Mouse (Mus musculus) midbrain, embryonic 15.5 days (tissue): ENCODE data around the gene Tcf3. TPM values are rescaled to one million over a fixed set of nuclear protein-coding genes. Genes with fewer than 3 reads are reported as not detected.

ENCODE experiments used
- ATAC-seq: fragments of 200-750 bp; cut with Nextera tagmentation; replicated peaks from 2 replicates; pipeline ENCODE4 v1.8.0; 2017; ENCODE audit warnings: moderate TSS enrichment
- H3K27ac ChIP-seq: fragments of 300-500 bp; sonication (generic); 2 replicates; pipeline ENCODE4 v1.5.1; 2015; ENCODE audit warnings: mild to moderate bottlenecking, inconsistent platforms
- H3K27me3 ChIP-seq: fragments of 300-500 bp; sonication (generic); replicated peaks from 2 replicates; pipeline ENCODE4 v1.6.1; 2015; ENCODE audit warnings: inconsistent platforms
- H3K36me3 ChIP-seq: fragments of 300-500 bp; sonication (generic); replicated peaks from 2 replicates; pipeline ENCODE4 v1.6.1; 2015; ENCODE audit warnings: inconsistent platforms
- H3K4me1 ChIP-seq: fragments of 300-500 bp; sonication (generic); 2 replicates; pipeline ENCODE4 v1.6.1; 2015; ENCODE audit warnings: inconsistent platforms
- H3K4me2 ChIP-seq: fragments of 300-500 bp; sonication (generic); 2 replicates; pipeline ENCODE4 v1.6.1; 2015; ENCODE audit warnings: inconsistent platforms, mild to moderate bottlenecking, moderate library complexity
- H3K4me3 ChIP-seq: fragments of 300-500 bp; sonication (generic); 2 replicates; pipeline ENCODE4 v1.5.1; 2015; ENCODE audit warnings: mild to moderate bottlenecking, inconsistent platforms
- H3K9ac ChIP-seq: fragments of 300-500 bp; sonication (generic); 2 replicates; pipeline ENCODE4 v1.6.1; 2015; ENCODE audit warnings: mild to moderate bottlenecking, inconsistent platforms
- H3K9me3 ChIP-seq: fragments of 300-500 bp; sonication (generic); 2 replicates; pipeline ENCODE4 v1.6.1; 2016; ENCODE audit warnings: inconsistent platforms
- WGBS: fragments of 180-500 bp; shearing (Covaris S2); methylation state at CpG from one replicate; pipeline ENCODE4 v1.1.7; 2015; ENCODE audit warnings: mixed read lengths; 5-methylcytosine and 5-hydroxymethylcytosine counted together
- polyA plus RNA-seq: library from polyadenylated mRNA; unstranded; fragments of >200 nt; fragmentation: Nextera tagmentation; extraction: Ambion mirVana; gene quantifications from 2 replicates; pipeline ENCODE4 v1.2.1, GENCODE M21; 2015

Tcf3 gene
- polyA plus RNA-seq, 1 experiment from 2014 or later, result 44.9 TPM

DNA sequence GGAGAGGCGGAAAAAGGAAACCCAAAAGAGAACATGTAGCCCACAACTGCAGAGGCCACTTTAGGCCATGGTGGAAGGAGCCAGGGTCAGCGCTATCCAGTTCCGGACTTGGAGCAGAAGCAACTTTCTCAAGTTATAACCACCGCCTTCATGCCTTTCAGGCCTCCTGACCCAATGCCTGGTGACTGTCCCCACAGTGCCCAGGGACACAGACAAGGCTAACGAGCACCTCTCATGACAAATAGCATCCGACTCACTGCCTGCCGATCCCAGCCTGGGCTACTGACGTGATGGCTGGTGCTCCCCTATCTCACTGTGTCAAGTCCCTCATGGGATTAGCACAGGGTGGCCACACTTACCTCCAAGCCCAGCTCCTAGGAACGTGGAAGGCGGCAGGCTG is 12.7 kb downstream of the Tcf3 start:
- WGBS, result 93% methylated on average over 10 of the region's 10 CpGs
- no peaks in the 10 kb centered on the region for H3K9me3 ChIP-seq

DNA sequence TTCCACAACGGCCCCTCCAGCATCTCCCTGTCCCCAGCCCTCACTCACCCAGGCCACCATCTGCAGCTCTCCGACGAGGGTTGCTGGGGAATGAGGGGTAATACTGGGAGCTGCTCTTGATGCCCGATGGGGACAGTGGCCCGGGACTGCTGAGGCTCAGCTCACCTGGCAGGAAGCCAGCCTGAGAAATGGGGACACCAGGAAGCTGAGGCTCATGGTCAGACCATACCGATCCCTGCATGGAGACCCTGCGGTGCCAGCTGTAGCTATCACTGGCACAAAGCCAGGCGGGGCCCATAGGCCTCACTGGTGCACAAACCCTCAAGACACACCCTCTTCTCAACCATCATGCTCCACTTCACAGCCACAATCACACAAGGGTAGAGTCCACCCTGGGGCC is 14.0 kb downstream of the Tcf3 start:
- H3K4me1 ChIP-seq, result peaks cover 35% of the 10 kb centered on the region
- no peak overlapping the region for H3K4me2 ChIP-seq
- H3K36me3 ChIP-seq, result peaks cover 66% of the 10 kb centered on the region

More for the DNA sequence above, 12.7 kb downstream of the Tcf3 start:
- peaks cover 64% of the 10 kb centered on the region for H3K36me3 ChIP-seq
- peaks cover 35% of the 10 kb centered on the region for H3K4me1 ChIP-seq
- no peak overlapping the region for H3K9ac ChIP-seq
- ATAC-seq, result no peak
- no peak overlapping the region for H3K4me3 ChIP-seq
- no peak overlapping the region for H3K27ac ChIP-seq
- H3K27me3 ChIP-seq, result no peaks in the 10 kb centered on the region
- H3K4me2 ChIP-seq, result no peak overlapping the region

DNA sequence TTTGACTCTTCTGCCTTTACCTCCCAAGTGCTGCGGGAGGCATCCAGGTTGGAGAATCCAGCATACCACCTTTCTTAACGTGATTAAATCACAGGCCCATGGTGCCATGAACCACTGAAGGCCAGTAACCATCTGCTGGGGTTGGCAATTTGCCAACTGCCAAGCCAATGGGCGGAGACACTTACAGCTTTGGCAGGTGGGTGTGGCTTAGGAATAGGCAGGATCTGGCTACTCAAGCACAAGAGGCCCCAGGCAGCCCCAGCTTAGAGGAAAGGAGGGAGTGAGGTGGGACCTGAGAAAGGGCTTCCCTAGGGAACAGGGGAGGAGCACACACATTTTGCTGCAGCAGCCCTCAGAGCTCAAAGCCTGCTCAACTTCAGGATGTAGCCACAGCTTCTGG is 15.1 kb downstream of the Tcf3 start:
- H3K4me3 ChIP-seq, result no peak overlapping the region
- 40% methylated on average over 3 of the region's 3 CpGs for WGBS
- no peaks in the 10 kb centered on the region for H3K9me3 ChIP-seq
- no peak for ATAC-seq
- no peak overlapping the region for H3K9ac ChIP-seq
- H3K27ac ChIP-seq, result peak overlapping the region; percentile 46; the same call in 1 of the 2 replicates
- peaks cover 75% of the 10 kb centered on the region for H3K36me3 ChIP-seq
- H3K4me2 ChIP-seq, result no peak overlapping the region
- H3K27me3 ChIP-seq, result no peaks in the 10 kb centered on the region
- H3K4me1 ChIP-seq, result peaks cover 31% of the 10 kb centered on the region

More for the DNA sequence above, 14.0 kb downstream of the Tcf3 start:
- Histone ChIP-seq H3K9ac (no peak overlapping the region), H3K27me3 (no peaks in the 10 kb centered on the region), H3K9me3 (no peaks in the 10 kb centered on the region), H3K27ac (peak overlapping the region; percentile 46), H3K4me3 (no peak overlapping the region)
- 64% methylated on average over 8 of the region's 8 CpGs for WGBS
- ATAC-seq, result no peak

DNA sequence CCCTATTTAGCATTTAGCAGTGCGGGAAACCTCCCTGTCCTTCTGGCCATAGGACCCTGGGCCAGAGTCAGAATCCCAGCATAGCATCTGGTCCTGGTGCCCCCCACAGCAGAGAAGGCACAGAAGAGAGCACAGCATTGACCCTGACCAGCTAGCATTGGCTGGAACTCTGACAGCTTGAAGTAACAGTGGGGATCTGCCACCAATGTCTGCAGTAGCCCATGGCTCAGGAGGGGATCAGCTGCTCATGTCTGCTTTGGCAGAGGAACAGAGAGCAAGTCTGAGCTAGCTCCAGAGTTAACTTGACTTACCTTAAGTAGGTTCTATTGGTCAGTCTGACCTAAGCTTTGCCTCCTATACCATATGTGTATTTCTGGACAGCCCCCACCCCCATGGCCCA is 15.6 kb downstream of the Tcf3 start:
- WGBS, result 91% methylated on average over 1 of the region's 1 CpGs

DNA sequence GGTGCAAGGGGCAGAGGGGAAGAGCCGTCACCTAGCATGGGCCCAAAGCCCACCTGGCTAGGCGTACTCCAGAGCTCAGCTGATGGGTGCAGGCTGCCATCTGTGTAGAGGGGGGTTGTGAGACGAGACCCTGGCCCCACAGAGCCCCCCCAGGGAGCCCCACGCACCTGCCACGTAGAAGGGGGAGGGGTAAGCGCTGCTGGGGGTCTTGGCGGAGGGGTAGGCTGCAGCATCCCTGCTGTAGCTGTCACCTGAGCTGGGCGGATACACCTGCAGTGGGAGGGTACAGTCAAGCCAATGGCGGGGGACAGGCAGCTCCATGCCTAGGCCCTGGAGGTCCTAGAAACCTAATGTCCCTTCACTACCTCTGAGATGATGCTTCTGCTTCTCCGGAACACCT is 16.1 kb downstream of the Tcf3 start:
- Histone ChIP-seq H3K4me3 (no peak overlapping the region), H3K27me3 (no peaks in the 10 kb centered on the region), H3K9ac (no peak overlapping the region), H3K27ac (0 out of 2 replicates have a peak overlapping the region, but pooled peaks have one; percentile 25), H3K4me2 (no peak overlapping the region), H3K4me1 (peaks cover 27% of the 10 kb centered on the region), H3K36me3 (peaks cover 84% of the 10 kb centered on the region), H3K9me3 (no peaks in the 10 kb centered on the region)
- 92% methylated on average over 10 of the region's 10 CpGs for WGBS
- no peak for ATAC-seq

More for the DNA sequence above, 15.6 kb downstream of the Tcf3 start:
- Histone ChIP-seq H3K4me3 (no peak overlapping the region), H3K9me3 (no peaks in the 10 kb centered on the region), H3K27me3 (no peaks in the 10 kb centered on the region), H3K36me3 (peaks cover 80% of the 10 kb centered on the region), H3K27ac (0 out of 2 replicates have a peak overlapping the region, but pooled peaks have one; percentile 25), H3K4me1 (peaks cover 28% of the 10 kb centered on the region), H3K9ac (no peak overlapping the region), H3K4me2 (no peak overlapping the region)
- no peak for ATAC-seq

DNA sequence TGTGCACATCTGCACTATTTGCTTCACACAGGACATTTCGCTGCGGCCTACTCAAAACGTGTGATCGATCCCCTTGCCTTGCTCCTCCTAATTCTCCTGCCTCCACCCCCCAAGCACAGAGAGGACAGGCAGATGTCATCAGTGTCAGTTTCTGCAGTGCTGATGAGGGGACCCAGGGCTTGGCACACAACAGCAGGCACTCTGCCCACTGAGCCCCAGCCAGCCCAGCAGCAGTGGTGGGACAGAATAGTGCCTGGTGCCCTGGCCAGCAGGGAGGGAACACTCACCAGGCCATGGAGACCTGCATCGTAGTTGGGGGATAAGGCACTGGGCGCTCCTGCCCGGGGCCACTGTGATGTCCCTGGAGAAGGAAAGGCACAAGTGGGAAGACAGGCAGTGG is 17.9 kb downstream of the Tcf3 start:
- Histone ChIP-seq H3K36me3 (peaks cover 93% of the 10 kb centered on the region), H3K4me2 (no peak overlapping the region), H3K9me3 (no peaks in the 10 kb centered on the region), H3K4me3 (no peak overlapping the region), H3K4me1 (peaks cover 18% of the 10 kb centered on the region), H3K27me3 (no peaks in the 10 kb centered on the region), H3K27ac (no peak overlapping the region), H3K9ac (no peak overlapping the region)
- WGBS, result 92% methylated on average over 7 of the region's 7 CpGs
- no peak for ATAC-seq

DNA sequence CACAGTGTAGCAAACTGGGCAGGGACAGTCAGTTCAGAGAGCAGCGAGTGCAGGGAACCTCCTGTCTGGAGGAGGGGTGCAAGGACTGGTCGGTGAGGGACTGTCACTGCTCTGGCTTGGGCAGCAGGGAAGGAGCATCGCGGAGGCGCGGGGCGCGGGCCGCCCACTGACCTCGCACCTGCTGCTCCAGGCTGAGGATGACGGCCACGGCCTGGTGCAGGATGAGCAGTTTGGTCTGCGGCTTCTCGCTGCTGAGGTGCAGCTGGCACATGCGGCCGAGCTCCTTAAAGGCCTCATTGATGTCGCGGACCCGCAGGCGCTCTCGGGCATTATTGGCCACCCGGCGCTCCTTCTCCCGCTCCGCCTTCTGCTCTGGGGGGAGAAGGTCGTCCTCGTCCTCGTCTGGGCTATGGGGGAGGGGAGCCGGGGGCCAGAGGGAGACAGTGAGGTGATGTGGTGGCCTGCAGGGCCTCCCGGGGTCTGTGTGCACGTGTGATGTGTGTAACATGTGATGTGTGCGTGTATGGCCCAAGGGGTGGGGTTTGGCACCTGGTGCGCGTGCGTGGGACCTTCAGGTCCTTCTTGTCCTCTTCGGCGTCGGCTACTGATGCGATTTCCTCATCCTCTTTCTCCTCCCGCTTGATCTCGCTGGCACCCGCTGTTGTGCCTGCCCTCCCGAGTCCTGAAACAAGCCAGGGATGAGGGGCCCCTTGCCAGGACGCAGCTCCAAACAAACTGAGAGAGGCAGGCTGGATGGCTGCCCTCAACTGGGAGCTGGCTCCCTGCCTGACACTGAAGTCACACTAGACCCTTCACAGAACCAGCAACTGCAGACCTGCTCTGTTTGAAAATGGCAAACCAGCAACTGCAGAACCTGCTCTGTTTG is 20.5 kb downstream of the Tcf3 start:
- H3K4me3 ChIP-seq, result no peak overlapping the region
- H3K9me3 ChIP-seq, result no peaks in the 10 kb centered on the region
- no peak overlapping the region for H3K9ac ChIP-seq
- 0 out of 2 replicates have a peak, but pooled peaks cover 1% of the 10 kb centered on the region for H3K4me1 ChIP-seq
- H3K27ac ChIP-seq, result peak overlapping the region; percentile 45; the same call in 1 of the 2 replicates
- ATAC-seq, result no peak
- WGBS, result 82% methylated on average over 44 of the region's 44 CpGs
- H3K27me3 ChIP-seq, result no peaks in the 10 kb centered on the region
- H3K4me2 ChIP-seq, result no peak overlapping the region
- H3K36me3 ChIP-seq, result peaks cover 78% of the 10 kb centered on the region

DNA sequence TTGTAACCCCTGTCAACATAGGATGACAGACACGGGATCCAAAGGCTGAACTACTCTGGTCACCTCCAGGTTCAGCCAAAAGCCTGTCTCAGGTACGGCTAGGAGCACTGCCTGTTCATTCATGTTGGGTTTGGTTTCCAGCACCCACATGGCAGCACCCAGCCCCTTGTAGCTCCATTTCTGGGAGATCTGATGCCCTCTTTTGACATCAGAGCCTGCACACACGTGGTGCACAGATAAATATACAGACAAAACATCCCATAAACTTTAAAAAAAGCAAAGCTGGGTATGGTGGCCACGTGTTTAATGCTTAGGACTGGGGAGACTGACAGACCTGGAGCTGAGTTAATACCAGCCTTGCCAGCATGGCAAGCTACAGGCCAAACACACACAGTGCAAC is 25.5 kb downstream of the Tcf3 start:
- H3K9ac ChIP-seq, result no peak overlapping the region
- peaks cover 42% of the 10 kb centered on the region for H3K36me3 ChIP-seq
- H3K4me2 ChIP-seq, result no peak overlapping the region

DNA sequence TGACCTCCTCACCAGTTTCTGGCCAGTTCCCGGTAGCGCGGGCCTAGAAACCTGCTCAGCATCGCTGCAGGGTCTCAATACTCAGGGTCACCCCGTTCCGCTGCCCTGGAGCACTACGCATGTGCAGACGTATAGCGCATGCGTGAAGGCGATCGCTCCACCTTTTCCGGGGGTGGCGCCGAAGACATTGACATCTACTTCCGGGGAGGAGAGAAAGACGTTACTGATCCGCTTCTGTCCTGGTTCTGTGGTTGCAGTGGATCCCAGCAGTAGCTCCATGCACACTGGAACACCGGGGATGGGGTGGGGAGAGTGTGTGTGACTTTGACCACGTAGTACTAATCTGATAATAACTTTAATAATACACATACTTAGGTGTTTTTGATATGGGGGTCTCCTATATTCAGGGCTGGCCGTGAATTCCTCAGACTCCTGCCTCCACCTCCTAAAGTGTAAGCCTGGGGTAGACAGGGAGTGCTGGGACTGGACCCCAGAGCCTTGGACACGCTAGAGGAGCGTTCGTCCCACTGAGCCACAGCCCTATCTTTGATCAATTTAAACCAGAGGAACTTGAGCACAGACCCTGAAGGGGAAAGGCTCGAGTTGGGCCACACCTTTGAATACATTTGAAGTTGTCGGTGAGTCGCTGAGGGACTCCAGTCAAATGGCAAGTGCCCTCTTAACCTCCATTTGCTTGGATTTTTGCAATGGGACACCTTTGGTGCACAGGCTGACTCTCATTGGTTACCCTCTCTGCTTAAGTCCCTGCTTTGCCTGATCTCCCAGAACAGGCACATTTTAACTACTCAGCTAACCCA is 26.6 kb downstream of the Tcf3 start, which contains the start of gene Uqcr11:
Gene Uqcr11, minus strand, starts transcription at position 147 of the 818 bp plus-strand sequence.
- H3K4me3 ChIP-seq, result peak within 1 kb of the TSS; percentile 55
- H3K9me3 ChIP-seq, result no peaks in the 10 kb centered on the region
- H3K27me3 ChIP-seq, result no peaks in the 10 kb centered on the region
- WGBS, result 2% methylated on average over 27 of the region's 27 CpGs
- peak; percentile 78 for ATAC-seq
- H3K9ac ChIP-seq, result peak within 1 kb of the TSS; percentile 61
- H3K4me2 ChIP-seq, result peak within 1 kb of the TSS; percentile 82
- peaks cover 39% of the 10 kb centered on the region for H3K36me3 ChIP-seq
- peak within 1 kb of the TSS; percentile 84 for H3K27ac ChIP-seq
- peaks cover 33% of the 10 kb centered on the region for H3K4me1 ChIP-seq

More for the DNA sequence above, 25.5 kb downstream of the Tcf3 start:
- ATAC-seq, result no peak
- H3K9me3 ChIP-seq, result no peaks in the 10 kb centered on the region
- WGBS, result 54% methylated on average over 4 of the region's 4 CpGs
- H3K27ac ChIP-seq, result no peak overlapping the region
- H3K4me3 ChIP-seq, result no peak overlapping the region
- H3K27me3 ChIP-seq, result no peaks in the 10 kb centered on the region
- H3K4me1 ChIP-seq, result peaks cover 33% of the 10 kb centered on the region

DNA sequence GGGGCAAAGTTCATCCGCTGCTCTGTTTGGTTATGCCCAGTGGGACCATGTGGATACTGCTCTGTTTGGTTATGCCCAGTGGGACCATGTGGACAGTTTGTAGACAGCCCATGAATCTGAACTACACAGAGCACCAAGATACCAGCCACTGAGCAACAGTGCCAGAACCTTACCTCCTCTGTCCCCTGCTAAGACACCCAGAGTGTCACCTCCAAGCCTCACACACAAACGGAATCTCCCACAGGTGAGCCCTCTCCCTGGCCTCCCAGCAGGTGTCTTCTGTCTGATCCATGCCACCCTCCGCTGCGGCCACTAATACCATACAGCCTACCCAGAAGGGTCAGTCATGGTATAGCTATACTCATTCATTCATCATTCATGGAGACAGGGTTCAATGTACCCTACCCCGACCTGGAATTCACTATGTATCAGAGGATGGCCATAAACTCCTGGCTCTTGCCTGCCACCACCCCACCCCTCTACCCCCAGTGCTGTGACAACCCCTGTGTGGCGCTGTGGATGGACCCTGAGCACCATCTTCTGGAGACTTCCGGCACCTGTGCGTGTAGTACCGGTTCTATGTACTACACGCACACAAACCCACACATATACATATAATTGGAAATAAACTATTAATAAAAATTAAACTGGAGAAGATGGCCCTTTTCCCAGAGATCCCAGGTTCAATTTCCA is 27.8 kb downstream of the Tcf3 start:
- 57% methylated on average over 10 of the region's 10 CpGs for WGBS
- Histone ChIP-seq H3K4me3 (peak overlapping the region; percentile 55), H3K9me3 (no peaks in the 10 kb centered on the region), H3K36me3 (peaks cover 29% of the 10 kb centered on the region), H3K4me2 (peak overlapping the region; percentile 82), H3K27ac (no peak overlapping the region; the same call in 1 of the 2 replicates), H3K9ac (peak overlapping the region; percentile 61), H3K27me3 (no peaks in the 10 kb centered on the region), H3K4me1 (peaks cover 39% of the 10 kb centered on the region)
- no peak for ATAC-seq

DNA sequence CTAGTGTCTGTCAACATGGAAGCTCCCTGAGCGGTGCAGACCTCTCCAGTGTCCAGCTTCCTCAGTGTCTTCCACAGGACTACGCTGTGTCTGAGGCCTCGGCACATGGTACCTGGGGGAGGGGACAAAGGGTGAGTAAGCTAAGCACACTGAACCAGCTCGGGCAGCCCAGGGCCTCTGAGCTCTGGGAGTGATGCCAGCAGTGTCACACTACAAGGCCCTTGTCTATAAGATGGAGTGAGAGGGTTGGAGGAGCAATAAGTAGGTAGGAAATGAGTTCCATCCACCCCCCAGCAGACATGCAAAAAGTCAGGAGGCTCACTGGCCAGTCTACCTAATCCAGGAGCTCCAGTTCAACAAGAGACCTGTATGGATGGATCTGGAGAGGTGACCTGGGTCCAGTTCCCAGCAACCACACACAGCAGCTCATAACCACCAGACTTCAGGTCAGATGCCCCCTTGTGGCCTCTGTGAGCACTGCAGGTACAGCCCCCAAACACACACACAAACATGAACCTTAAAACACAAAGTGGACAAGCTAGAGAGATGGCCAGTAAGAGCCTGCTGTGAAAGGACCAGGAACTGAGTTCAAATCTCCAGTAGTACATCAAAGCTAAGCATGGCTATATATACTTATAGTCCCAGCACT is 30.3 kb downstream of the Tcf3 start:
- H3K9ac ChIP-seq, result no peak overlapping the region
- H3K27ac ChIP-seq, result no peak overlapping the region
- peaks cover 19% of the 10 kb centered on the region for H3K36me3 ChIP-seq
- no peak for ATAC-seq
- H3K4me1 ChIP-seq, result peaks cover 48% of the 10 kb centered on the region
- H3K9me3 ChIP-seq, result no peaks in the 10 kb centered on the region
- WGBS, result 95% methylated on average over 4 of the region's 4 CpGs
- no peak overlapping the region for H3K4me2 ChIP-seq
- no peak overlapping the region for H3K4me3 ChIP-seq
- H3K27me3 ChIP-seq, result no peaks in the 10 kb centered on the region
